Mouse (Mus musculus) gastrocnemius, adult 8-10 months (tissue): ENCODE results near the gene Secisbp2. TPM values are rescaled to one million over a fixed set of nuclear protein-coding genes. Genes with fewer than 3 reads are reported as not detected.
"Not testable (repeated sequence)": the region's sequence is repeated elsewhere in the genome, so short reads cannot be mapped to it uniquely, and the experiment has no call there.

ENCODE experiments used
- DNase-seq, 2 experiments: peaks; one replicate each; pipeline ENCODE4 v3.0.0; 2022; ENCODE audit warnings: low spot score in 2 of 2
- total RNA-seq, 4 experiments: library from RNA; stranded (reverse); gene quantifications; 2 replicates each; pipeline ENCODE4 v1.2.4; 2022

The Secisbp2 gene
- total RNA-seq, 4 experiments from 2014 or later = 7.6 to 8.9 (median 7.7) TPM

DNA sequence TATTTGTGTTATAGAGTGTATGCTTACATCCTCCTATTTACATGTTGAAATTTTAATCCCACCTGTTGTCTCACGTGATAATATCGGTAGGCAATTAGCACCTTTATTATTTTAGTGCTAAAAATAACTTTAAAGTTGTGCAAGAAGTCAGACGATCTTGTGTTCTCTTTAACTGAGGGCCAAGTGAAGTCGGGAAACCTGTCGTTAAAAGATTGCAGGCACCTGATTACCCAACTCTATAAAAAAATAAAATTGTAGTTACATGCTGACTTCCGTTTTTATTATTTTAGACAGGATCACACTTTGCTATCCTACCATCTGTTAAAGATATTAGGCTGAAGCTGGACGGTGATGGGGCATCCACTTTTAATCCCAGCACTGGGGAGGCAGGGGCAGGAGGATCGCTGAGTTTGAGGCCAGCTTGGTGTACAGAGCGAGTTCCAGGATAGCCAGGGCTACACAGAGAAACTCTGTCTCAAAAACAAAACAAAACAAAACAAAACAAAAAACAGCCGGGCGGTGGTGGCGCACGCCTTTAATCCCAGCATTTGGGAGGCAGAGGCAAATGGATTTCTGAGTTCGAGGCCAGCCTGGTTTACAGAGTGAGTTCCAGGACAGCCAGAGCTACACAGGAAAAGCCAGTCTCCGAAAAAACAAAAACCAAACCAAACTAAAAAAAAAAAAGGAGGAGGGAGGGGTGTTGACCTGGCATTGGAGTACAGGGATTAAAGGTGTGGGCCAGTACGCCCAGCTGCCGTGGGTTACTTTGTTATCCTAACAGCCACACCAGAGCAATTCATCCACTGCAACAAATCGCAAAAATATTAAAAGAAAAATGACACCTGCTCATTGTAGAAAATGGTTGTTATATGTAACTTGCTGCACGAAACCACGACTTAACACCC lies 7.3 kb upstream of the Secisbp2 start:
- no peak for DNase-seq

DNA sequence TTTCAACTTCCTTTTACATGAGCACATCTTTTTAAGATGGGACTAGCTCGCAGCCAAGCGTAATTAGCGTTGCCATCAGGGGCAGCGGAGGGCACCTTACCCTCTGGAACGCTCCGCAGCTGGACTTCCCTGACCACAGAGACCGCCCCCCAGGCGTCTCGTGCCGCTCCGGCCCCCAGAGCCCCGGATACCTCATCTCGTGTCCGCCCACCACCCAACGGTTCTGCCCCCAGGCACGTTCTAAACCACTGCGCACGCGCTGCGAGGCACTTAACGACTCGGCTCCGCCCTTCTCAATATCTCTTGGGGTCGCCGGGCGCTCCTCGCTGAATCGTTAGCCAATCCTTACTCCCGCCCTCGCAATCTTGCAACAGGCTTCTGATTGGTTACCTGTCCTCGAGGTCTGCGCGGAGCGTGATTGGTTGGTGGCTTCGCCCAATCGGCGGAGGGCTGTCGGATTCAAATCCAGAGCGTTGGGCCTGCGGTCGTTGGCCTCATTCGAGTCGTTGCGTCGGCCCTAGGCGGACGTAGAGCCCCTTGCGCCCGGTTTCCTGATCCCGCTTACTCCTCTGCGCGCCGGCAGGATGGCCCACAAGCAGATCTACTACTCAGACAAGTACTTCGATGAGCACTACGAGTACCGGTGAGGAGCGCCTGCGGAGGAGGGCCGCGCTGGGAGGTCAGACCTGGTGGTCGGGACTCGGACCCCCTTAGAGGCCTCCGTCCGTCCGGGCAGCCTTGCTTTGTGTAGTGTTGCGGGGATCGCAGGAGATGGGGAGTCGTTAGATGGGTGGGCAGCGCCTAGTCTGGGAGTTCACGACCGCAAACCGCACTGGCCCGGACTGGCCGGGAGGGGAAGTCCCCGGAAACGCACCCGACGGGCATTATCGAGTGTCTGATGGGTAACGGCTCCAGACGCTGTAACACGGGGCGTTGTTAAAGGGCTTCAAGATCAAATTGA lies 6.4 kb upstream of the Secisbp2 start, which contains the start of gene Cks2:
Gene Cks2, plus strand, starts transcription at position 404 of the 961 bp plus-strand sequence.
- DNase-seq = peak; percentile 92 to 94

DNA sequence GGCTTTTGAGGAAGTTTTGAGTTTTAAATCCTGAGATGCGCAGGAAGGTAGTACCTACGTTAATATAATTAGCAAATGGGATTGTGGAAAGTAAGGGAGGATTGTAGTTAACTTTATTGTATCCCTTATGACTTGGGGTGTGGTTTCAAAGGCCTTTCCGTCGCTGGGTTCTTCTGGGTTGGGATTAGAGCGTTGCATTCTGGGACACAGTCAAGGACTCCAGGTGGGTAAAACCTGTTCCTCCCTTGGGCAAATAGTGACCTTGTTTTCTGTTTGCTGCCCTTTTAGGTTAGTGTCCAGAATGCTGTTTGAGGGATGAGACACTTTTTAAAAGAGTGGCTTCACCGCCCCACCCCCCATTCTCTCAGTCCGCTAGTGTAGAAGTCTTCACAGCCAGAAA lies 5.6 kb upstream of the Secisbp2 start:
- no peak for DNase-seq

DNA sequence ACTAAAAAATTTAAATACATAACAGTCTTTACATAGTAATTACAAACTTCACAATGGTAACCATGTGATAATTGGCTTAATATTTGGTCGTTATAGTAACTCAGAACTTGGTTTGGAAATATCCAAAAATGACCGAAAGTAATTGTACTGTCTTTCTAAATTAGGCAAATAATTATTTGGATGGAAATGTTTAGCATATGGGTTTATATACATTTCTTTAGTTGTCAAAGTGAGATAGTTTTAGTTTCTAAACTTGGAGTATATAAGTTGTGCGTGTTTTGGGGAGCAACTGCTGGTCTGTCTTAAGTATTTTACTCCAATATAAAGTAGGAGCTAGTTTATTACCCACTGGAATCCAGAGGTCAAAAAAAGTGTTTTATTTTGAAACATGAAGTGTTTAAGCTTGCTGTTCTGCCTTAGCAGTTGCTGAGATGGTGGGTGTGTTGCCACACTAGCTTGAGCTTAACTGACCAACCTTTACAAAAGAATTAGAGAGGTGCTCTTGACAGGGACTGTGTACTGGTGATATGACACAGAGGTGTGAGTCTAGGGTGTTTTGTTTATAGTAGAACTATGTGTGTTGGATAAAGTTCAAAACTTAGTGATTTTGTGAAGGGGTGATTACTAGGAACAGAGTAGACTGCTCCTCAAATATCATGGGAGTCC lies 5.0 kb upstream of the Secisbp2 start:
- no peak for DNase-seq

DNA sequence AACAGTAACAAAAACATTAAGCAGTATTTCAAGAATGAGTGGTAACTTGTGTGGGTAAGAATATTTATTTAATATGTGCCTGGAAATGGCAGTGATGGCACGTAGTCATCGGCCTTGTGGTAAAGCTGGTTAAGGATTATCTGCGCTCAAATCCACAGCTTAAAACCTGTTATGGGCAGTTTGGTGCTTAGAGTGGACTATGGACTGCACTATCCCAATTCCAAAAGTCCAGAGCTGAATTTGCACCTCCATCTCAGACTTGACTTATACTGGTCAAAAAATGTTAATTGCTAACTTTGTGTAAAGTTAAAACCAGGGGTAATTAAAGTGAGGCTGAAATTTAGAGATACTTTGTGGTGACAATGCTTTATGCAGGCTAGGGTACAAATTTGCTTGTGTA lies 3.7 kb upstream of the Secisbp2 start:
- DNase-seq = no peak

DNA sequence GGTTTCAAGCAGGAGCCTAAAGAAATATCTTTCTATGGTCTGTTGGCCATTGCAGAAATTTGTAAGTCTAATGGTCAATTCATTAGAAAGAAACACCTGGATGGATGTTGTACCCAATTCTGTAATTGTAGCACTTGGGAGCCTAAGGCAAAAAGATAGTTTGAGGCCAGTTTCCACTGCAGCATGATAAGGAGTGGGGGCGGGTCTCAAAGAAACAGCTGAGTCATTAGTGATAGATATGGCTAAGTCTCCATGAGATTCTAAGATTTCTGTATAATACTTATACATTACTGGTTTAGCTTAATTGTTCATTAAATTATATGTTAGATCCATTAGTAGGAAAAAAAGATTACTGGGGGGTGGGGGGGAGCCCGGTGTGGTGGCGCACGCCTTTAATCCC lies 3.3 kb upstream of the Secisbp2 start:
- no peak for DNase-seq

DNA sequence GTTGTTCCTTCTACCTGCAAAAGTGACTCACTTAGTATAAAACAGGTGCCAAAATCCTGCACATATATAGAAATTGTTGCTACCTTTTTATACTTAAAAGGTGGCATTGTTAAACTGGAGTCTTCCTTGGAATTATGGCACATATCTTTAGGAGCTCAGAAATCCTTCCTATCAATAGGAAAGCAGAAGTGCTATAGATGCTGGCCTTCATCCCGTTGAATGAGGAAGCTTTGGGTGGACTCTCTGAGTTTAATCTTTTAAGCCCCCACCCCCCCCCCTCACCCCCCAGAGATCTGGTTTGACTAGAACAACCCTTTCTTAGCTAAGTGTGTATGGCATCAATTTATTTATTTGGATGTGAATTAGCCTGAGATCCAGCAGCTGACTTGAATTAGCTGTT lies 1.8 kb upstream of the Secisbp2 start:
- no peak for DNase-seq

DNA sequence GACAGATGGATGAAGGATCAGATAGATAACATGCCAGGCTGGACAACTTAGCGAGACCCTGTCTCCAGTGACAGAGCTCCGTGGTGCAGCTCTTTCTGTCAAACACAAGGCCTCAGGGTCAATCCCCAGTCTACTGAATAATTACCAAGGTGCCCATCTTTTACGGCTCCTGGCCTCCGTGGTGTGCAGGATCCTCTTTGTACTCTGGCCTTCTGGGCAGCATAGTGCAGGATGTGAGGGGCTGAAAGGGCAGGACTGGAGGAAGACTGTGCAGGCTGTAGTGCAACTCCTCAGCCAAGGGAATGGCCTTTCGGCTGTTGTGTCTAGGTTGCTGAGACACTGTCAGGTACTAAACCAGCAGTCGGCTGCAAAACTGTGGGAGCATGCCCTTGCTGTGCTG lies 1.7 kb downstream of the Secisbp2 start:
- DNase-seq = no peak

DNA sequence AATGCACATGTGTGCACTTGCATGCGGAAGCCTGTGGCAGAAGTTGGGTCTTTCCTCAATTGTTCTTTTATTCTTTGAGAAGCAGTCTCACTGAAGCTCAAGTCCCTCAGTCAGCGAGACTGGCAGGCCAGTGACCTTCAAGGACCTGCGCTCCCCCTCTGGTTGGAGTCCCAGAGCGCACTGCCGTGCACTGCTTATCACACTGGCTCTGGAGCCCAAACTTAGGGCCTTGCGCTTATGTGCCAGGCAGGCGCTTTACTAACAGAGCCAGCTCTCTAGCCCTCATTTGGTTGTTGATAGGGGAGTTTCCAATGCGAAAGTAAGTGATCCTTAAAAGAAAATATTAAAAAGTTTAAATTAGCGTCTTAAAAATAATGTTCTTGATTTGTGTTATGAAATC lies 2.5 kb downstream of the Secisbp2 start:
- no peak for DNase-seq

DNA sequence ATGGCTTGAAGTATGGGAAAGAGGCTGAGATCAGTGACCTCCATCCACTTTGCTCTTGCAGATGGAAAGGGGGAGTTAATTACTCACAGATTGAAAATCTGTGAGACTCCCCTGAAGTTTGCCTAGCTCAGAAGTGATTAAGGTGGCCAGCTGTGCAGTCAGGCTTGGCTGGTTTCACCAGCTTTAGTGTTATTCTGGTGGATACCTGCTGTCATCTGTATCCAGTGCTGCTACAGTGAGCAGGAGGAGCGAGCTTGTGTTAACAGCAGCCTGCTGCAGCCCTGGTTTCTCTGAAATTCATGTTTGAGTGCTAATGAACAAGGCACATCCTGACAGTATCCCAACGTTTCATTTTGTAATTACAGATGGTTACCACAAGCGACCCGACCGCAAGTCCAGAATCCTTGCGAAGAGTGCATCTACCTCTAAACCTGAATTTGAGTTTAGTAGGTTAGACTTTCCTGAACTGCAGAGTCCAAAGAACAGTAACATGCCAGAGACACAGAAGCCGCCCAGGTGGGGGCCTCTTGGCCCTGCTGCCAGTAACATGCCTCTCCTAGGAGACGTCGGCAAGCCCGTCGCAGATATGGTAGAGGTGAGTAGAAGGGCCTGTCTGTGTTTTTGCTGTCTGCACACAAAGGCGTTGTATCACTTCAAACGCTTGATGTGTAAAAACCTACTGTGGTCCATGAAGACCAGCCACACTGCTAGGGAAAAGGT lies 5.2 kb downstream of the Secisbp2 start:
- no peak for DNase-seq

DNA sequence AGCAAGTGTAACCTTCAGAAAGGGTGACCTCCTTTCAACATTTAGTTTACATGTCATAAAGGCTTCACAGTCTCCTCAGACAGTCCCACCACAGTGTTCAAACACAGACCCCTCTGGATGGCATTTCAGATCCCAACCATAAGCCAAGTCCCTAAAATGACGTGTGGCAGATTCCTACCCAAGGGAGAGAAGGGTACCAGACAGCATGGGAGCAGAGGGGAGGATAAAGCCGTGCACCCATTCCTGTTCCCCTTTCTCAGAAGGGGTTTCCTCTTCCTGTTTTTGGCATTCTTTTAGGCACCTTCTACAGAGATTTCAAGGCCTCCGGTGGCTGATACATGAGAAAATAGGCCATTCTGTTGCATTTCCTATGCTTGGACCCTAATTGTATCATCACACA lies 6.6 kb downstream of the Secisbp2 start:
- no peak for DNase-seq

DNA sequence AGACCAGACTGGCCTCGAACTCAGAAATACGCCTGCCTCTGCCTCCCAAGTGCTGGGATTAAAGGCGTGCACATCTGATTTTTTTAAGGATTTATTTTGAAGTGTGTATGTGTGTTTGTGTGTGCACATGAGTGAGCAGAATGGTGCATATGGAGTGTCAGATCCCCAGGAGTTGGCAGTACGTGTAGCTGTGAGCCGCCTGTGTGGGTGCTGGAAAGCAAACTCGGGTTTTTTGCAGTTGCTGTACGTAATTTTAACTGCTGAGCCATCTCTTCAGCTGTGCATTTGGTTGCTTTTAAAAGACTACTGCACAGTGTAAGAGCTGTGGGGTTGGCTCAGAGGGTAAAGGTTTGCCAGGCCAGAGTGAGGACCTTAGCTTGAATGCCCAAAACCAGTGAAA lies 8.1 kb downstream of the Secisbp2 start:
- DNase-seq = no peak

DNA sequence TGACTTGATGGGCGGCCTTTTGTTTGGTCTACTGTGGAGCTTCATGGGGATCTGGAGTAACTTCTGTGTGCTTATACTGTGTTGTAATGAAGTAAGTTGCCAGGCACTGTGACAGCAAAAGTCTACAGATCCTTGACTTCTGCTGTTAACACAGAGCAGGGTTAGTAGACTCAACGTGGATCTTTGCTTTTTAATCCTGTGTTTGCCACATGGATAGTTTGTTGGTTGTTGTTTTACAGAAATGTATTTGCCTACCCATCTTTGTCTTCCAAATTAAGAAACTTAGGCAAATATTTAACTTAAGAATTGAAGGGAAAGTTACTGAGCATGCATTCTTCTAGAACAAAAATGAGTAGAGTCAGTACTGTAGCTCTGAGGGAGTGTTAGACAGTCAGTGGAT lies 12.1 kb downstream of the Secisbp2 start:
- no peak for DNase-seq

DNA sequence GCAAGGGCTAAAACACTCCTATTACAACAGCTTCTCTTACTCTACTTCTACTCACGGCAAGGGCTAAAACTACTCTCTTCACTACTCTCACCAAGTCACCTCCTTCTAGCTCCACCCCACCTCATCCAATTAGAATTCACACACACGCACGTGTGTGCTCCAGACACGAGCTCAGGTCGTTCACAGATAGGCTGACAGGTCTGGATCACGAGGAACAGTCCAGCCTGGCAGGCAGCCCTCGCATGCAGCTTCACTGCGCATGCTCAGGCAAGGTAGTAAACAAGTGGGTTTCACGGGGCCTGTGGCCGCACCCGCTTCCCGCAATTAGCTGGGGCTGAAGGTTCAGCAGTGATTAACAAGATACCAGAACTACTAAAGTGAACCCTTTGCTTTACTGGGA lies 16.7 kb downstream of the Secisbp2 start:
- DNase-seq = not testable (repeated sequence)

DNA sequence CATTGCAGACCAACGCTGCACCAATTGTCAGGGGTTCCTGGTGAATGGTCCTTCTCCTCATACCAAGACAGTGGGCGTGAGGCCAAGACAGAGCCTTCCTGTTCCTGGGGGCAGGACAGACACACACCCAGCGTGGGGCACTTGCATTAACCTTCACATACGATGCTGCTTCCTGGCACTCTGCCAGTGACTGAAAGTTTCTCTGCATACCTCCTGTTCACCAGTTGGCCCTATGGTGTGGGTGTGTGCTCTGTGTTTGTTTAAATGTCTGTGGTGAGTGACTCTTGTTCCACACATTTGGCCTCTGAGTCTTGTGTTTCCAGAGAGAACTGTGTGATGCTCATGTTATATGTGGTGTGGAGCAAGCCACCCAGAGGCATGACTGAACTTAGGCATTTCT lies 25.1 kb downstream of the Secisbp2 start:
- no peak for DNase-seq

DNA sequence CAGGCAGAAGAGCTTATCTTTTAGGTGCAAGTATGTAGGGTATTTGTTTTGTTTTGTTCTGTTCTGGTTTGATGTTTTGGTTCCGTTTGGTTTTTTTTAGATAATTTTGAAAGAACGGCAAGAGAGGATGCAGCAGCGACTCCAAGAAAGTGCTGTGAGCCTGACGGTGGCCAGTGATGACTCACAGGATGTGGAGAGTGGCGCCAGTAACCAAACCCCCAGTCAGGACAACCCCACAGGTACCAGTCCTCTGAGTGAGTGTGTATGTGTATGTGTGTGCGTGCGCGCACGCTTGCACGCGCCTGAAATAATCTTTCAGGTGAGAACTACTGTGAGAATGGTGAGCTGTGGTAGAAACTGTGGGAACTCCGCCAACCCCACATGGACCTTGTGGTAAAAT lies 25.5 kb downstream of the Secisbp2 start:
- no peak for DNase-seq

DNA sequence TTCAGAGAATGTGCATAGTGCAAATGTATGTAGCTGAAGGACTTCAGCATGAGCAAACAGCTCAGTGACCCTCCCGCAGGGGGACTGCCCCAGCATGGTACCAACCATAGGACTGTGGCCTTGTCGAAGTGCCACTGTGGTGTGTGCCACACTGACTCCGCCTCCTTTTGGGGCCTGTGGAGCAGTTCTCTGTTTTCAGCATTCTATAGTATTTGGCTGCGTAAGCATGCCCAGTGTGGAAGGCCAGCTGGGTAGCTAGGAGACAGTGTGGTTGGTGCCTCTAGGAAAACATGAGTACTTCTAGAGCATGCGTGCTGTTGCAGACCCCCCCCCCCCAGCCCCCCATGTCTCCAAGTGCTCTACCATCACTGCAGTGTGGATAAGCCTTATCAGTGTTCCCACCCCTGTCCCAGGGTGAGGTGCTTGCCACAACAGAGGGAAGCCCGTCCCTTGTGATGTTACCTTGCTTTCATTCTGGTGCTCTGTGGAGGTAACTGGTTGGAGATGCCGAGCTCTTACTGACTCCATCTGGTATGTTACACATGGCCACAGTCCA lies 26.2 kb downstream of the Secisbp2 start:
- no peak for DNase-seq

DNA sequence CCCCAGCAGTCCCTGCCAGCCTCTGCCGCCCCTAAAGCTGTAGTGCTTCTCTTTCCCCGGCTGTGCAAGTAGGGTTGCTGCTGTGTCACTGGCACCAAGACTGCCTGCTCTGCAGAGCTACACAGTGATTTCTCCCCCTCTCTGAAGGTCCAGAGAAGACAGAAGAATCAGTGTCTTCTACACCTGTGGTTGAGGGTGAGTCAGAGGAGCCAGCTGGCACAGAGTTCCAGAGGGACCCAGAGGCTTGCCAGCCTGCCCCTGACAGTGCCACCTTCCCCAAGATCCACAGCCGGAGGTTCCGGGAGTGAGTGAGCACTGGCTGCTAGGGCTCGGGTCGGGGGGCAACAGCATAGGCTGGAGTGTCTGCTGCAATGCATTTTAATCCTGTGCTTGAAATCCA lies 27.2 kb downstream of the Secisbp2 start:
- DNase-seq = no peak

DNA sequence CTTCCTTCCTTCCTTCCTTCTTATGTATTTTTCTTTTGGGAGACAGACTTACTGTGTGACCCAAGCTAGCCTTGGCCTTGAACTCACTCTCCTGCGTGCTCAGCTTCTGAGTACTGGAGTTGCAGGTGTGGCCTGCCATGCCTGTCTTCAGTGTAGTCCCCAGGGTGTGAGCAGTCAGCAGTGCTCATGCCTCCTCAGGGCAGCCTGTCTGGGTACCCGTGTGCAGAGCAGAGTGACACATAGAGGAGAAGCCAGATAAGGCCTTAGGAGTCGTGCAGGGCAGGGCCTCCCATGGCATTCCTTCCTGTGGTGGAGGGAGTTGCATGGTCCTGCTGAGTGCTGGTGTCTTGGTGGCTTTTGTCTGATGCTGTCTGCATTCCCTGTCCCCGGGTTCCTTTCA lies 27.8 kb downstream of the Secisbp2 start:
- no peak for DNase-seq

DNA sequence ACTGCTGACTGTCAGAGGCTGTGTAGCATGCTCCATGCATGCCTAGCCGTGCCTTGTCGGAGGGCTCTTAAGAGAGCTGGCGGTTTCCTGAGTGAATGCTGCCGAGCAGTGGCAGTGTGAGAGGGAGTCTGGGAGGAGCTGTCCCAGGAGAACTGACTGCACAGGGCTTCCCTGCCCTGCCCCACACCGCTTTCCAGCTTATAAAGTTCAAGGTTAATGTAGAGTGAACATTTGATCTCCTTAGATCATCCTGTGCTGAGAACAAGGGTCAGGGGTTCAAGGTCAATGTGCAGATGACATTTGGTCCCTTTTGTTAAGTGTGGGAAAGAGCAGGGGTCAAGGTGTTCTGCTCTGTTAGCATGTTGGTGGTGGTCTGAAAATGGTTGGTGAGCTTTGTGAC lies 29.6 kb downstream of the Secisbp2 start:
- no peak for DNase-seq

DNA sequence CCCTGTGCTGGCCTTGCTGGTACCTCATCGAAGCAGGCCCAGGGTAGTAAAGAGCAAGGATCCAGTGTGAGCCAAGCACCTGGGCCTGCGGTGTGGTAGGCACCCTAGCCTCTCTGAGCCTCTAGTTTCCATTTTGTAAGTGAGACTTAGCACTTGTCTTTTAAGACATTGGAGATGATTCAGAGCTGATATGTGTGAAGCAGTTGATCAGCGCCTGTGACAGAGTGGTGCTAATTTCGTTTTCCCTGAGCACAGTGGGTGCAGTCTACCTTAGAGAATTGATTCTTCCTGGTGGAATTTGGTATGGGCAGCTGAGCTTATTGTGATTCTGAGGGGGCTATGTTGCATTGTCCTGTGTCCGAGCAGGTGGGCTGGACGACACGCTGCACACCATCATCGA lies 30.1 kb downstream of the Secisbp2 start:
- DNase-seq = no peak
